Mouse (Mus musculus): ENCODE measurements at regions not wholly inside any gene's neighbourhood (a gene's known extent, or its start where the extent isn't known, plus 50 kb on each side); places are given as distances from the start of the nearest gene placed in this dataset.

- no peak for DNase-seq (ENCODE audit: low read depth, low spot score)
Measured at GRCm38 (mm10) chr16:97686561-97686960, 75.6 kb upstream of the Tmprss2 start.

- peak; percentile 92 for DNase-seq (ENCODE audit: low read depth, low spot score)
Measured at GRCm38 (mm10) chr16:97685603-97686285, 74.7 kb upstream of the Tmprss2 start.

GRCm38 (mm10) chr16:97681191-97681590 is 70.2 kb upstream of the Tmprss2 start:
- peak; percentile 92 for DNase-seq (ENCODE audit: low read depth, low spot score)

DNA sequence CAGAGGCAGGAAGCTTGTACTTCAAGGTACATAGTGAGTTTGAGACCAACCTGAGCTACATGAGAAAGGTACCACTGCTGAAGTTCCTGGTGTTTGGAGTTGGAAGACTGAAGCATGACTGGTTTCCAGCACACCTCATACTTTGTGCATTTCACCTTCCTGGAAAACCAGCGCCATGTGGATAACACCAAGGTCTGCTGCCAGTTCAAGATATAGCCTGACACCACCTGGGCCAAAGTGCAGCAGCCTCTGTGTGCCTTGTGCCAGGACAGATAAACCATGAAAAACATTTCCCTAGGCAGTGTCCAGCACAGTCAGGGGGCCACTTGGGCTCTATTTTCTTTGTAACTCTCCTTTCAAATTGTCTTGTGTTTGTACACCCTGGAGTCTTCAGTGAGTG is 68.8 kb upstream of the Tmprss2 start:
- DNase-seq (ENCODE audit: low read depth, low spot score) = no peak

DNA sequence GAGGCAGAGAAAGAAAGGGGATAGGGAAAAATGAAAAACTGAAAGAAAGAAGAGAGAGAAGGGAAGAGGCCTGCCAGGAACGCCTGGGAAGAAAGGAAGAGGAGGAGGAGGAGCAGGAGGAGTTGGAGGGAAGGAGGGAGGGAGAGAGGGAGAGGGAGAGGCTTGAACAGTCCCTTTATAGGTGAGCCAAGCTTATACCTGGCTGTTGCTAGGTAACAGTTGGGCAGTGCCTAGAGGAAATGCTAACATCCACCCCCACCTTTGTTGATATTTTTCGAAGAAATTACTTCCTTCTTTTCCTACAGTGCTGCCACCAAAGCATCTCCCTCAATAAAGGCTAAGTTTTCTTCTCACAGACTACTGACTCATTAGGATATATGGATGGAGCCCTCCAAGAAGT is 68.3 kb upstream of the Tmprss2 start:
- DNase-seq (ENCODE audit: low read depth, low spot score) = no peak

- peak; percentile 82 for DNase-seq (ENCODE audit: low read depth, low spot score)
Measured at GRCm38 (mm10) chr16:97677621-97678020, 66.6 kb upstream of the Tmprss2 start.

- DNase-seq (ENCODE audit: low read depth, low spot score) = no peak
Measured at GRCm38 (mm10) chr16:97673576-97673975, 62.6 kb upstream of the Tmprss2 start.

DNA sequence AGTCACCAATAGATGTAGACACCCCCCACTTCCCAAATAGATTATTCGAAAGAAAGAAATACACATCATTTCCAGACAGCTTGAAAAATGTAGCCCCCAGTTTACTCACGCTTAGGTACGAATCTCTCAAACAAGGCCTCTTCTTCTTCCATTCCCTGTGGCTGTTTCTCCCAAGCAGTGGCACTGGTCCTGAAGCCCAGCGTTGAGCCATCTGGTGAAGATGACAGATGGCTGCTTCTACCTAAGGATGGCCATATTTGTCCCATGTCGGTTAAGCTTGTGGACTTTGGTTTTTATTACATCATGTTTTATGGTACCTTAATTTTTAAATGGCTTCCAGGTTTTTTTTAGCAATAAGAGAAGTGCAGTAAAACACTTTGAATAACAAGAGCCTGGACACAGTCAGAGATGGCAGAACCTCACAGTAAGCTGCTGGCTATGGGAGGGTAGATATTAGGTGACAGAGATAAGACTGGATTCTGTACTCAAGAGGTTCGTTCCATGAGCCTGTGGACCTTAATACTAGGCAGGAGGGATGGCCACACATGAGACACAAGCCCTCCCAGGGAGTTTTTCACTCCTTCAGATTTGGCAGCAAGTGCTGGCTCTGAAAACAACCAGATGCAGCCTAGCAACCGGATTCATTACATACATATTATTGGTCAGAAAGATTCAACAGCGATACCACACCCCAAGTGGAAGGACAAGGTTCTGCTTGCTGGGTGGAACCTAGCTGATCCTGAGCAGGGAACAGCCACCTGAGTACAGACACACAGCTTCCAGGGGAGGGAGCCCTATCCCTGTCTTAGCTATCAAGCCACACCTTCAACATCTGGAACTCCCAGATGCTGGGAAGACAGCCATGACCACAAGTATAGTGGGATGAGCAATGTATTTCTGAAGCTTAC is 59.4 kb upstream of the Tmprss2 start:
- peak; percentile 91 for DNase-seq (ENCODE audit: low read depth, low spot score)

- peak; percentile 52 for DNase-seq (ENCODE audit: low read depth, low spot score)
Measured at GRCm38 (mm10) chr16:97667536-97667935, 56.5 kb upstream of the Tmprss2 start.

DNA sequence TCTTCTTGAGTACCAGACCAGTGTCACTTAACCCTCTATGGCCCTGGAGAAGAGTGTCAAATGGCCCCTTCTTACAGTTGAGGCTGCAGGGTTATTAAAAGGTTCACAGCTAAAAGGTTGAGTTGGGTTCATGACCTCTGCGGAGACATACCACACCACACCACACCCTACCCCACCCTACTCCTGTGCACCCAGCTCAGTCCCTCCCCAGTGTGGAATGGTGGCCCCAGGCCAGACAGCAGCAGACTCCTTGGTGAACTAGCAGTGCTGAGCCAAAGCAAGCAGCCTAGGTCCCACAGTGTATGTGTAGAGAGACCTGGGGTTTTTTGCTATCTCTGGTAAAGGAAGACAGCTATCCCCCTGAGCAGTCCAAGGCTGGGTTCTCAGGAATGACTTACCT is 54.5 kb upstream of the Tmprss2 start:
- DNase-seq (ENCODE audit: low read depth, low spot score) = no peak
